Mouse (Mus musculus) intestine, embryonic 14.5 days (tissue): ENCODE results near the gene Slc22a23. TPM values are rescaled to one million over a fixed set of nuclear protein-coding genes. Genes with fewer than 3 reads are reported as not detected.

Experiments
- ATAC-seq: fragments of 200-750 bp; cut with Nextera tagmentation; replicated peaks from 2 replicates; pipeline ENCODE4 v1.8.0; 2017; ENCODE audit warnings: low read depth, moderate number of reproducible peaks, moderate TSS enrichment, moderate library complexity; ENCODE audit not compliant: low FRiP score, low TSS enrichment
- DNase-seq: peaks from one replicate; pipeline ENCODE4 v3.0.0-alpha.2; 2018; ENCODE audit warnings: low spot score
- H3K27ac ChIP-seq: fragments of 300-500 bp; sonication (generic); 2 replicates; pipeline ENCODE4 v1.5.1; 2014; ENCODE audit warnings: low read depth, mild to moderate bottlenecking, control low read depth
- H3K27me3 ChIP-seq: fragments of 300-500 bp; sonication (generic); replicated peaks from 2 replicates; pipeline ENCODE4 v1.6.1; 2014; ENCODE audit warnings: low read length, control low read depth; ENCODE audit not compliant: control insufficient read depth, insufficient read depth
- H3K36me3 ChIP-seq: fragments of 300-500 bp; sonication (generic); 2 replicates; pipeline ENCODE4 v1.6.1; 2014; ENCODE audit warnings: low read length, control low read depth; ENCODE audit not compliant: control insufficient read depth, insufficient read depth
- H3K4me1 ChIP-seq: fragments of 300-500 bp; sonication (generic); replicated peaks from 2 replicates; pipeline ENCODE4 v1.6.1; 2014; ENCODE audit warnings: low read length, control low read depth, mixed read lengths; ENCODE audit not compliant: control insufficient read depth, insufficient read depth
- H3K4me2 ChIP-seq: fragments of 300-500 bp; sonication (generic); 2 replicates; pipeline ENCODE4 v1.6.1; 2014; ENCODE audit warnings: low read length
- H3K4me3 ChIP-seq: fragments of 300-500 bp; sonication (generic); 2 replicates; pipeline ENCODE4 v1.5.1; 2014; ENCODE audit warnings: low read depth, low read length, control low read depth, mixed read lengths
- H3K9ac ChIP-seq: fragments of 300-500 bp; sonication (generic); 2 replicates; pipeline ENCODE4 v1.6.1; 2014; ENCODE audit warnings: mild to moderate bottlenecking, low read length
- H3K9me3 ChIP-seq: fragments of 300-500 bp; sonication (generic); 2 replicates; pipeline ENCODE4 v1.6.1; 2016; ENCODE audit warnings: low read length, control low read depth; ENCODE audit not compliant: control insufficient read depth
- WGBS: fragments of 180-500 bp; shearing (Covaris S2); extraction: QIAGEN DNeasy Blood & Tissue Kit; methylation state at CpG from one replicate; pipeline ENCODE4 v1.1.7; 2014; 5-methylcytosine and 5-hydroxymethylcytosine counted together
- polyA plus RNA-seq: library from polyadenylated mRNA; unstranded; fragments of >200 nt; fragmentation: Nextera tagmentation; extraction: Ambion mirVana; gene quantifications from 2 replicates; pipeline ENCODE4 v1.2.1, GENCODE M21; 2014

The Slc22a23 gene
- polyA plus RNA-seq, 1 experiment from 2014 or later, result 4.0 TPM

DNA sequence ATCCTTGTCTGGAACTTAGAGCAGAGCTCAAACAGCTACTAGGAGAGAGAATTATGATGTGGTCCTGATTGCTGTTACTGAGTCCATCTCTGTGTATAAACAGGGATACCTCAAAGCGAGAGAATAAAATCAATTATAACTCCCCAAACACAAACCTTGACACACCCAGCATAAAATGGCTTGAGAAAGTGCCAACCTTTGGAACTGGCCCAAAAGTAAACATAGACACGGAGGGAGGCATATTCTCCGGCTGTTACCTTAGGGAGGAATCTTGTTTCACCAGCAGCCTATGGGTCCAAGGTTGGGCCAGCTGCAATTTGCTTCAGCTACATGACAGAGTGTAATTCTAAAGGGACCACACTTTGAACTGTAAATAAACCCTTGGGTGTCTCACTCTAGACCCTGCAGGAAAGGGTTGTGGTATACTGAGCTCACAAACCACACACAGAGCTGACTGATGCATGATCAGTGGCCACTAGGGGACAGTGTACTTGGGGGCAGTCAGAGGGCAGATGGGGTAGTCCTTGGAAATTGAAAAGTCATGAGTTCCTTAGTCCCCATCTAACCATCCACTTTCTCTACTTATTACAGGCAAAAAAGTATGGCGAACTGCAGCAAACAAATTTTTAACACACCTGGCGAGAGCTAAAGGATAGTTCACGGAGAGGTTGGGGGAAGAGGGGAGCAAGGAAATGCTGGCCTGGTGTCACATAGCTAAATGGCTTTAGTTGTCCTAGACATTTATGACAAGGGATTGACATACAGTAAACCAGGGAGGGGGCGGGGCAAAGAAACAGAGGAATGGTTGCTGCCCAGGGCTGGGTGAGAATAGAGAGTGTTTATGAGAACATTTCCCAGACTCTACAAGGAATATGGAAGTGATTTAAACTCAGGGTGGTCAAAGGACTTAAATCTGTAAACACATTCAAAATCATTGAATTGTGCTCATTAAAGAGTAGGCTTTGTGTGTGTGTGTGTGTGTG lies 45.3 kb downstream of the Slc22a23 start:
- Histone ChIP-seq H3K9ac (no peak overlapping the region), H3K36me3 (no peaks in the 10 kb centered on the region), H3K27ac (no peak overlapping the region), H3K4me3 (no peak overlapping the region), H3K4me2 (no peak overlapping the region), H3K9me3 (no peaks in the 10 kb centered on the region), H3K27me3 (no peaks in the 10 kb centered on the region), H3K4me1 (no peaks in the 10 kb centered on the region)
- peak; percentile 84 for ATAC-seq
- WGBS, result 56% methylated on average over 7 of the region's 7 CpGs
- no peak for DNase-seq

DNA sequence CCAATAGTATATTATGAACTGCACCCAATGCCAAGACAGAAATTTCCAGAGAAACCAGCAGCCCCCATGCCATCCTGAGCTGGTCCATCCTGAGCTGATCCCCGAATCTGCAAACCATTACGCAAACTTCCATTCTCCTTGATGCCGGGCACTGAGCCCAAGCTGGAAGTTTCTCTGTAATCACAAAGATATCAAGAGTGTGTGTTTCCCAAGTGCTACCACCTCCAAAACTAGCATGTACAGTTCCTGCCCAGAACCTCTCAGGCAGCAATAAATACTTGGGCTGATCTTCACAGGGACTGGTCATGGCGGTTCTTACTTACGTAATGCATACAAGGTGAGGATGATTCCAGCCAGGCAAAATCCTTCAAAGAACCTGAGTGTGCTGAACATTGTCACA lies 46.3 kb downstream of the Slc22a23 start:
- H3K4me2 ChIP-seq, result no peak overlapping the region
- no peak overlapping the region for H3K27ac ChIP-seq
- DNase-seq, result no peak
- 91% methylated on average over 5 of the region's 5 CpGs for WGBS
- H3K4me3 ChIP-seq, result no peak overlapping the region
- no peaks in the 10 kb centered on the region for H3K9me3 ChIP-seq
- H3K27me3 ChIP-seq, result no peaks in the 10 kb centered on the region
- no peaks in the 10 kb centered on the region for H3K36me3 ChIP-seq
- H3K9ac ChIP-seq, result no peak overlapping the region
- no peaks in the 10 kb centered on the region for H3K4me1 ChIP-seq
- ATAC-seq, result no peak

DNA sequence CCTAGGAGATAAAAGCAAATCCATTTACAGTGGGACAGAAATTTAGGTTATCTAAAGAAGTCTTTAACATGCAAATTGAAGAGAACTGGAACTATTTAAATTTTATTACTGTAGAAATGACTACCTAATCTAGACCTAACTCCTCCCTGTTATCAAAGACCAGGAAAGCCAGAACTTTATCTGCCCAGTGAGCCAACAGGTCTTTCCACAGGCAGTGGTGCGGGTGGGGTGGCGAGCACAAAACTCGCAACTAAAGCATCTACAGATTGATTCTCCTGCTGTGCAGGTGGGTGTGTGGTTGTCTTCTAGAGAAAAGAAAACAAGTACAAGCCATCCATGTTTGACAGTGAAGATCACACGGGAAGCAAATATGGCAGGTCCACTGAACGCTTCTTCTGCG lies 46.9 kb downstream of the Slc22a23 start:
- Histone ChIP-seq H3K27ac (no peak overlapping the region), H3K9ac (no peak overlapping the region), H3K27me3 (no peaks in the 10 kb centered on the region), H3K9me3 (no peaks in the 10 kb centered on the region), H3K4me1 (no peaks in the 10 kb centered on the region), H3K4me3 (no peak overlapping the region), H3K36me3 (no peaks in the 10 kb centered on the region), H3K4me2 (no peak overlapping the region)
- DNase-seq, result no peak
- 94% methylated on average over 6 of the region's 6 CpGs for WGBS
- no peak for ATAC-seq

DNA sequence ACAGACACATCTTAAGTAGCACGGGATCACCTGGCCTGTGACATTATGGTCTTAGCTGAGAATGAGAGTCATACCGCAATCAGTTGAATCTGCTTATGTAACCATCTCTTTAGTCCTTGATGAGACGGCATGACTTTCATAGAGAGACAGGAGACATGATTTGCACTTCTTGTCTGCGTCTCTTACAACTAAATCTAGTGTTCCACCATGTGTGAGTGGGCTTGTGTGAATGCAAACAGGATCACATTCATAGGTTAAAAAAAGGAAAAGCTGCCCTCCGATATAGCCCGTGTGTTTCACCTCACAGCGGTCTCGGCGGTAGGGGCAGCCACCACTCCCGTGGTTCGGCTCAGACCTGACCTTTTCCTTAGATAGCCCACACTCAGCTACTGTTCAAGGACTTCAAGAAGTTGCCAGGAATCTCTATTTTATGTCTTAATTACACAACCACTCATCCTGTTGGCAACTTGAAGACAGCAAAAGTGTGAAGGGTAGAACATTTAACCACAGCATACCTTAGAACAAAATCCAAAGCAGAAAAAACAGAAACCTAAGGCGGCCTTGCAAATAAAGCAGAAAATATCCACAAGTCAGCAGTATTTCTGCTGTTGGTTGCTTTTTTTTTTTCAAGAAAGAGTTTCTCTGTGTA lies 49.1 kb downstream of the Slc22a23 start:
- 92% methylated on average over 12 of the region's 12 CpGs for WGBS
- Histone ChIP-seq H3K36me3 (no peaks in the 10 kb centered on the region), H3K9me3 (no peaks in the 10 kb centered on the region), H3K9ac (no peak overlapping the region), H3K4me3 (no peak overlapping the region), H3K4me1 (no peaks in the 10 kb centered on the region), H3K27me3 (no peaks in the 10 kb centered on the region), H3K4me2 (no peak overlapping the region), H3K27ac (no peak overlapping the region)
- no peak for ATAC-seq
- no peak for DNase-seq

DNA sequence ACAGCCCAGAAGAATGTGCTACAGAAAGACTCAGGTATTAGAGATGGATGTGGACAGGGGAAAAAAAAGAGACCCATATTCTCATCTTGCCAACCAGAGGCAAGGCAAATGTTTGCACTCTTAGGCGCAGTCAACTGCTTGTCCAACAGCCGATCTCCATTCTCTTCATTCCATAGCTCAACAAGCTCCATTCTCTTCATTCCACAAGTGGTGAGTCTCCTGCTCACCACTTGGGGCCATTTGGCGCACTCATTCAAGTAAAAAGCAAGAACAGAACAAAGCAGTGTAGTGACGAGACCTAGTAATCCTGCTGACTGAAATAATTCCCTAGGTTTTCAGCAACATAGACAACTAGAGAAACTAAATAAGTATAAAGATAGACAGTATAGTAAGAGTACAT lies 50.8 kb downstream of the Slc22a23 start:
- Histone ChIP-seq H3K27me3 (no peaks in the 10 kb centered on the region), H3K27ac (no peak overlapping the region), H3K9me3 (no peaks in the 10 kb centered on the region), H3K4me1 (no peaks in the 10 kb centered on the region), H3K4me3 (no peak overlapping the region), H3K36me3 (no peaks in the 10 kb centered on the region), H3K9ac (no peak overlapping the region), H3K4me2 (no peak overlapping the region)
- 71% methylated on average over 4 of the region's 4 CpGs for WGBS
- ATAC-seq (no peak), DNase-seq (no peak)

DNA sequence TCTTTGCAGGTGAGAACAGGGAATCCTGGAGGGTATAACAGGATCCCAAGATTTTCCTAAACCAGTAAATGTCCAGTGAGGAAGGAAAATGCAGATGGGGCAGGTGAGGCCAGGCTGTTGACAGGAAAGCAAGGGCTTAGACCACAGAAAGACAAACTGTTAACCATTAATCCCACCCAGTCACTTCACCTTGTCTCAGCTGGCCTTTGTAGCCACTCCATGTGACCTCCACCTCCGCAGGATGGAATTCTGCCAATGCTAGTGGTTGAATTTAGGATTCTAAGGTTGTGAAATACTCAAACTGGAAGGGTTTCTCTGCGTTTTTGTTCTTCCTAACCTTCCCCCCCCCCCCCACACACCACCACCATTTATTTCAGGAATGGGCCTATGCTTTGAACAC lies 52.9 kb downstream of the Slc22a23 start:
- Histone ChIP-seq H3K4me1 (no peaks in the 10 kb centered on the region), H3K4me3 (no peak overlapping the region), H3K36me3 (no peaks in the 10 kb centered on the region), H3K4me2 (no peak overlapping the region), H3K27ac (no peak overlapping the region), H3K27me3 (no peaks in the 10 kb centered on the region), H3K9me3 (no peaks in the 10 kb centered on the region), H3K9ac (no peak overlapping the region)
- WGBS, result 70% methylated on average over 2 of the region's 2 CpGs
- no peak for ATAC-seq
- no peak for DNase-seq

DNA sequence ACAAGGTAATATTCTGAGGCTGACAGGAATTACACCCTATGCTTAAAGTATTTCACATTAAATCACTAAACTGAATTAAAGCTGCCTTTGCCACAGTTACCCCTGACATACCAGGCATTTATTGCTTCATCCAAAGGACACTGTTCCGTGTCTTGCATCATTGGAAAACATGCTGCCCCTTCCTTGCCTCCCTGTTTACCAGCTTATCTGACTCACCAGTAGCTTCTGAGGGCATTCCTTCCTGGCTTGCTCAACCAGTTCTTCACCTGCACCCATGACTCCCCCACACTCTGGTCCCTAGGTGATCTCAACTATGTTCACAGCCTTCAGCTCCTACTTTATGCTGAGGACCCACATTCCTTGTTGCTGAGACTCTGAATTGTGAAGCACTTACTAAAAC lies 54.6 kb downstream of the Slc22a23 start:
- no peaks in the 10 kb centered on the region for H3K36me3 ChIP-seq
- H3K4me1 ChIP-seq, result no peaks in the 10 kb centered on the region
- H3K4me2 ChIP-seq, result no peak overlapping the region
- no peak for ATAC-seq
- H3K9me3 ChIP-seq, result no peaks in the 10 kb centered on the region
- 75% methylated on average over 1 of the region's 1 CpGs for WGBS
- no peak overlapping the region for H3K4me3 ChIP-seq
- no peaks in the 10 kb centered on the region for H3K27me3 ChIP-seq
- no peak overlapping the region for H3K27ac ChIP-seq
- no peak overlapping the region for H3K9ac ChIP-seq
- DNase-seq, result no peak

DNA sequence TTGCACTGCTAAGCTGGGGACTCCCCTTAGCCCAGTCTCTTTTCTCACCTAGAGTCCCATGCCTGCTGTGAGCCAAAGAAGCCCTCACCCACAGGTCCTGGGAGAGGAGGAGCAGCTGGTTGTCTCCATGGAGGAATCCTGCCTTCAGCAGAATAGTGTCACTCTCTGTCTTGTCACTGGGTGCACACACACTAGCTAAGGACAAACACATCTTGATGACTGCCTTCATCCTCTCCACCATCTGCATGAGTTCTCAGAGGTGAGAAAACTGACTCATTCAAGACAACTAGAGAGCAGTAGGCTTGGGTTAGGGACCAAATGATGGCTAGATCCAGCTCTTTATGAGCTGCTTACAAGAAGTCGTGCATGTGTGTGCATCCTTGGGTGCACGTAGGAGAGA lies 55.4 kb downstream of the Slc22a23 start:
- 79% methylated on average over 2 of the region's 2 CpGs for WGBS
- no peaks in the 10 kb centered on the region for H3K27me3 ChIP-seq
- no peak overlapping the region for H3K9ac ChIP-seq
- no peaks in the 10 kb centered on the region for H3K36me3 ChIP-seq
- H3K9me3 ChIP-seq, result no peaks in the 10 kb centered on the region
- no peaks in the 10 kb centered on the region for H3K4me1 ChIP-seq
- H3K4me3 ChIP-seq, result no peak overlapping the region
- no peak overlapping the region for H3K4me2 ChIP-seq
- no peak overlapping the region for H3K27ac ChIP-seq
- DNase-seq (no peak), ATAC-seq (no peak)
